Mouse (Mus musculus) stomach, embryonic 16.5 days (tissue): ENCODE measurements around the gene Sdr42e1. TPM values are rescaled to one million over a fixed set of nuclear protein-coding genes. Genes with fewer than 3 reads are reported as not detected.

ENCODE experiments used
- ATAC-seq: fragments of 200-750 bp; cut with Nextera tagmentation; 2 replicates; pipeline ENCODE4 v1.8.0; 2017; ENCODE audit warnings: moderate number of reproducible peaks, moderate TSS enrichment; ENCODE audit not compliant: insufficient read depth, low FRiP score
- H3K27ac ChIP-seq: fragments of 300-500 bp; sonication (generic); 2 replicates; pipeline ENCODE4 v1.5.1; 2014; ENCODE audit warnings: low read length
- H3K27me3 ChIP-seq: fragments of 300-500 bp; sonication (generic); 2 replicates; pipeline ENCODE4 v1.6.1; 2014; ENCODE audit warnings: low read length, control low read depth, mixed read lengths; ENCODE audit not compliant: control insufficient read depth, insufficient read depth
- H3K36me3 ChIP-seq: fragments of 300-500 bp; sonication (generic); 2 replicates; pipeline ENCODE4 v1.6.1; 2014; ENCODE audit warnings: low read length; ENCODE audit not compliant: control insufficient read depth, insufficient read depth
- H3K4me1 ChIP-seq: fragments of 300-500 bp; sonication (generic); 2 replicates; pipeline ENCODE4 v1.6.1; 2014; ENCODE audit warnings: low read length, control low read depth, mixed read lengths; ENCODE audit not compliant: control insufficient read depth, insufficient read depth
- H3K4me2 ChIP-seq: fragments of 300-500 bp; sonication (generic); 2 replicates; pipeline ENCODE4 v1.6.1; 2014; ENCODE audit warnings: low read depth, low read length, mixed read lengths
- H3K4me3 ChIP-seq: fragments of 300-500 bp; sonication (generic); replicated peaks from 2 replicates; pipeline ENCODE4 v1.5.1; 2014; ENCODE audit warnings: mild to moderate bottlenecking, low read length
- H3K9ac ChIP-seq: fragments of 300-500 bp; sonication (generic); 2 replicates; pipeline ENCODE4 v1.6.1; 2014; ENCODE audit warnings: low read length
- H3K9me3 ChIP-seq: fragments of 300-500 bp; sonication (generic); replicated peaks from 2 replicates; pipeline ENCODE4 v1.6.1; 2016; ENCODE audit warnings: low read length, control low read depth; ENCODE audit not compliant: control insufficient read depth
- WGBS: fragments of 180-500 bp; shearing (Covaris S2); extraction: QIAGEN DNeasy Blood & Tissue Kit; methylation state at CpG from one replicate; pipeline ENCODE4 v1.1.7; 2014; 5-methylcytosine and 5-hydroxymethylcytosine counted together
- polyA plus RNA-seq: library from polyadenylated mRNA; unstranded; fragments of >200 nt; fragmentation: Nextera tagmentation; extraction: Ambion mirVana; gene quantifications from 2 replicates; pipeline ENCODE4 v1.2.1, GENCODE M21; 2015

The Sdr42e1 gene
- polyA plus RNA-seq, 1 experiment from 2014 or later, result 14.0 TPM

DNA sequence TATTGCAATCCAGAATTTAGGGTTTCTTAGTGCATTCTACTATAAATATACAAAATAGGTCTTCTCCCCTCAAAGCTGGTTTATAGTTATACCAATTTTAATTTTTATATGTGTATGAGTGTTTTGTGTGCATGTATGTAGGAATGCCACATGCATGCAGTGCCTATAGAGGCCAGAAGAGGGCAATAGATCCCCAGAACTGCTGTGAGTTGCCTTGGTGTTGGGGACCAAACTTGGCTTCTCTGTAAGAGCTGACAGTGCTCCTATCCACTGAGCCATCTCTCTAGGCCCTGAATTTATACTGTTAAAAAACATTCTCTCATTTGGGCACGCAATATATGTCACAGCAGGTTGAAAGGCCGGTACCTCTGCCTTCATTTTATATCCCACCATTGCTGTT, 27.5 kb downstream of the Sdr42e1 start:
- no peak overlapping the region for H3K4me3 ChIP-seq

GRCm38 (mm10) chr8:117645486-117645885, 28.0 kb downstream of the Sdr42e1 start:
- no peak overlapping the region for H3K4me3 ChIP-seq
- H3K27ac ChIP-seq, result peak overlapping the region; percentile 60
- no peaks in the 10 kb centered on the region for H3K36me3 ChIP-seq
- no peaks in the 10 kb centered on the region for H3K27me3 ChIP-seq
- no peak overlapping the region for H3K9ac ChIP-seq
- no peak overlapping the region for H3K4me2 ChIP-seq
- ATAC-seq, result peak; percentile 63; the same call in 1 of the 2 replicates
- WGBS, result 49% methylated on average over 5 of the region's 5 CpGs
- H3K4me1 ChIP-seq, result 0 out of 2 replicates have a peak, but pooled peaks cover 3% of the 10 kb centered on the region
- 0 out of 2 replicates have a peak, but pooled peaks cover 4% of the 10 kb centered on the region for H3K9me3 ChIP-seq

More for the DNA sequence above, 27.5 kb downstream of the Sdr42e1 start:
- Histone ChIP-seq H3K36me3 (no peaks in the 10 kb centered on the region), H3K9ac (no peak overlapping the region), H3K9me3 (0 out of 2 replicates have a peak, but pooled peaks cover 4% of the 10 kb centered on the region), H3K27me3 (no peaks in the 10 kb centered on the region), H3K4me2 (no peak overlapping the region), H3K27ac (peak overlapping the region; percentile 79), H3K4me1 (0 out of 2 replicates have a peak, but pooled peaks cover 3% of the 10 kb centered on the region)
- peak; percentile 58; the same call in 1 of the 2 replicates for ATAC-seq
- 38% methylated on average over 2 of the region's 2 CpGs for WGBS

GRCm38 (mm10) chr8:117639631-117640030, 33.9 kb downstream of the Sdr42e1 start:
- Histone ChIP-seq H3K9me3 (no peaks in the 10 kb centered on the region), H3K27ac (no peak overlapping the region), H3K9ac (no peak overlapping the region), H3K36me3 (no peaks in the 10 kb centered on the region), H3K4me1 (no peaks in the 10 kb centered on the region), H3K27me3 (no peaks in the 10 kb centered on the region), H3K4me2 (no peak overlapping the region), H3K4me3 (no peak overlapping the region)
- 92% methylated on average over 9 of the region's 9 CpGs for WGBS
- no peak for ATAC-seq

DNA sequence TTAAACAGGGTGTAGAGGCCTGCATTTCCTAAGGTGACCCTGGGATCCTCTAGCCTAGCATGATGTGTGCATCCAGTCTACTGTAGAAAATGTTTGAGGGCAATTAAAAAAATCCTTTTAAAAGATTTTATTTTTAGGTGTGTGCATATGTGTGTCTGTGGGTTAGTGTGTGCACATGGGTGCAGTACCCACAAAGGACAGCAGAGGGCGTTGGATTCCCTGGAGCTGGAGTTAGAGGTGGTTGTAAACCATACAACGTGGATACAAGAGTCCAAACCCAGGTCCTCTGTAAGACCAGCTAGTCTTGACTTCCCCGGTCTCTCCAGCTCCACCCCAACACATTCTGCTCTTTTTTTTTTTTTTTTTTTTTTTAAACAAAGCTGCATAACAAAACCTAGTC, 36.0 kb downstream of the Sdr42e1 start:
- 63% methylated on average over 3 of the region's 3 CpGs for WGBS
- Histone ChIP-seq H3K36me3 (no peaks in the 10 kb centered on the region), H3K27ac (no peak overlapping the region), H3K4me1 (no peaks in the 10 kb centered on the region), H3K9me3 (no peaks in the 10 kb centered on the region), H3K27me3 (no peaks in the 10 kb centered on the region), H3K4me2 (no peak overlapping the region), H3K9ac (no peak overlapping the region), H3K4me3 (no peak overlapping the region)
- ATAC-seq, result no peak

DNA sequence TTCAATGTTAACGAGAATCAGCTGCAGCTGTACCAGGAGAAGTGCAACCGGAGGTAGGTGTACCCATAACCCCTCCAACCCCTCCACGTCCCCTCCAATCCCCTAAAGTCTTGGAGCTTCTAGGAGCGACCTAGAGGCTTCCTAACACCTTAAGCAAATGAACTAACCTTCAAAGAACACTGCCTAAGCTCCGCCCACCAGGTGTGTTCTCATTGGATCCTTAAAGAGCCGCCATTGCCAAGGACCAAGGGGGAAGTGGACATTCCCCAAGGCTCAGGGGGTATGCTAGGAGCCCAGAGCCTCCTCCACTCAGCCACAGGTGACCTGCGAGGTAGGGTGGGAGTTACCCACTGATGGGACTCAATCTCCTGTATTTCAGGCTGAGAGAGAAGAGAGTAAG, 39.1 kb downstream of the Sdr42e1 start:
- Histone ChIP-seq H3K27ac (no peak overlapping the region), H3K27me3 (no peaks in the 10 kb centered on the region), H3K4me2 (no peak overlapping the region), H3K36me3 (no peaks in the 10 kb centered on the region), H3K9ac (no peak overlapping the region), H3K4me1 (no peaks in the 10 kb centered on the region), H3K4me3 (no peak overlapping the region), H3K9me3 (no peaks in the 10 kb centered on the region)
- ATAC-seq, result no peak
- WGBS, result 82% methylated on average over 7 of the region's 7 CpGs

GRCm38 (mm10) chr8:117632532-117632931, 41.0 kb downstream of the Sdr42e1 start:
- no peaks in the 10 kb centered on the region for H3K36me3 ChIP-seq
- no peaks in the 10 kb centered on the region for H3K4me1 ChIP-seq
- H3K9ac ChIP-seq, result no peak overlapping the region
- H3K4me2 ChIP-seq, result no peak overlapping the region
- no peaks in the 10 kb centered on the region for H3K27me3 ChIP-seq
- no peak overlapping the region for H3K4me3 ChIP-seq
- no peak for ATAC-seq
- 79% methylated on average over 5 of the region's 5 CpGs for WGBS
- H3K9me3 ChIP-seq, result no peaks in the 10 kb centered on the region
- no peak overlapping the region for H3K27ac ChIP-seq

DNA sequence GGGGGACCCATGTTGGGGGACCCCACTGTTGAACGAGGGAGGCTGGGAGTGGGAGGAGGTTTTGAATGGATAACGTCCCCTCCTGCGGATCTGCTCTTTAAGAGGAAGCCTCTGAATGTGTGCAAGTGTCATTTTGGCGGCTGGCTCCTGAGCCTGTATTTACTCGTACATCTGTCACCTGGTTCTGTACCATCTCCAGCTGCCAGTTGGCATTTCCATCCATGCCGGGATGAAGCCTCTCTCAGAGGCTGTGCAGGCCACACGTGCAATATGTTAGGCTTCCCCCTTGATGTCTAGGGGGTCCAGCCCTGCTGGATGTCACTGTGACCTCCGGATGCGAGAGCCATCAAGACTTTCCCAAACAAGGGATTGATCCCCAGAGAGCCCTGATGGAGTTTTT, 46.4 kb downstream of the Sdr42e1 start:
- 66% methylated on average over 9 of the region's 9 CpGs for WGBS
- no peaks in the 10 kb centered on the region for H3K4me1 ChIP-seq
- no peak overlapping the region for H3K4me3 ChIP-seq
- no peak overlapping the region for H3K4me2 ChIP-seq
- no peak overlapping the region for H3K27ac ChIP-seq
- no peak for ATAC-seq
- no peaks in the 10 kb centered on the region for H3K36me3 ChIP-seq
- no peak overlapping the region for H3K9ac ChIP-seq
- no peaks in the 10 kb centered on the region for H3K9me3 ChIP-seq
- no peaks in the 10 kb centered on the region for H3K27me3 ChIP-seq

GRCm38 (mm10) chr8:117626040-117626838, 47.2 kb downstream of the Sdr42e1 start:
- 69% methylated on average over 14 of the region's 14 CpGs for WGBS
- peak; percentile 60; the same call in 1 of the 2 replicates for ATAC-seq

GRCm38 (mm10) chr8:117612861-117613260, 60.6 kb downstream of the Sdr42e1 start:
- Histone ChIP-seq H3K36me3 (no peaks in the 10 kb centered on the region), H3K4me3 (no peak overlapping the region), H3K9ac (no peak overlapping the region), H3K9me3 (peaks cover 10% of the 10 kb centered on the region; the same call in 1 of the 2 replicates), H3K4me2 (no peak overlapping the region), H3K27ac (no peak overlapping the region), H3K27me3 (no peaks in the 10 kb centered on the region), H3K4me1 (no peaks in the 10 kb centered on the region)
- WGBS, result 83% methylated on average over 12 of the region's 12 CpGs
- ATAC-seq, result no peak

More at GRCm38 (mm10) chr8:117626040-117626838, 47.2 kb downstream of the Sdr42e1 start:
- no peak overlapping the region for H3K27ac ChIP-seq
- no peaks in the 10 kb centered on the region for H3K27me3 ChIP-seq
- no peak overlapping the region for H3K4me2 ChIP-seq
- no peaks in the 10 kb centered on the region for H3K9me3 ChIP-seq
- H3K4me3 ChIP-seq, result no peak overlapping the region
- no peaks in the 10 kb centered on the region for H3K4me1 ChIP-seq
- no peaks in the 10 kb centered on the region for H3K36me3 ChIP-seq
- no peak overlapping the region for H3K9ac ChIP-seq
